Mouse (Mus musculus) cerebellum, adult 9-11 months (tissue): Measurements from ENCODE around the gene Hsd17b7.
A peak's percentile ranks its signal among the peaks of the same experiment; 100 is the strongest.

Source experiments
- DNase-seq: peaks from one replicate; pipeline ENCODE4 v3.0.0; 2022

Hsd17b7 gene

DNA sequence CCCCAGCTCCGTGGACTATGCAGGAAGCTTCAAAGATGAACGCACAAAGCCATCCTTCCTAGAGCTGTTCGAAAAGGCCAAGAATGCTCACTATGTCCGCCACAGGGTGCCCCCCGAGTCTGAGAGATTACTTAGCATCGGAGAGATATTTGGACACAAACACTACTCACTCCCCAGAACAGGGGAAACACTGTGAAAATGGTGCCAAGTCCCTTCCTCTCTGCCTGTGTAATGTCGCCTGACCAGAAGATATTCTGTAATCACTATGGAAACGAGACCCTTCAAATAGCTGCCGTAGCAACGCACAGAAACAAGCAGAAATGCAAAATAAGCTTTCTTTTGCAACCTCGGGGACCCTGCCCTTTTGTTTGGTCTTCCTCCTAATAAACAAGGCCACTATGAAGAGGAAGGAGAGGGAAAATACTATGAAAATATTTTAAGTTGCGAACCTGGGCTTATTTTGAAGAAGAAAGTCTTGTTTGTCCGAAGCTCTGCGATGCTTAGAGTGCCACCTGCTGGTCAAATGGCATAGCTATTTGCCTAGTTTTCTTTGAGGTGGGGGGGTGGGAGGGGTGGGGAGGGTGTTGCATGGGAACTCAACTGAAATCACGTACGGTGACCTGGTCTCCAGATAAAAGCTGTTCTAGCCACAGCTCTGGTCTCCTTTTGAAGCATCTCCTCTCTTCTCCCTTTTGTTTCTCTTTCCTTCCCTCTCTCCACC lies 34.9 kb downstream of the Hsd17b7 start:
- peak; percentile 52 for DNase-seq

GRCm38 (mm10) chr1:169932122-169932746 lies 36.8 kb downstream of the Hsd17b7 start:
- no peak for DNase-seq

GRCm38 (mm10) chr1:169931698-169932097 lies 37.3 kb downstream of the Hsd17b7 start:
- DNase-seq: no peak

GRCm38 (mm10) chr1:169928454-169928971 lies 40.5 kb downstream of the Hsd17b7 start, which contains the start of gene Ccdc190:
Gene Ccdc190 (plus strand): TSS chr1:169928648.
- DNase-seq: peak; percentile 36

DNA sequence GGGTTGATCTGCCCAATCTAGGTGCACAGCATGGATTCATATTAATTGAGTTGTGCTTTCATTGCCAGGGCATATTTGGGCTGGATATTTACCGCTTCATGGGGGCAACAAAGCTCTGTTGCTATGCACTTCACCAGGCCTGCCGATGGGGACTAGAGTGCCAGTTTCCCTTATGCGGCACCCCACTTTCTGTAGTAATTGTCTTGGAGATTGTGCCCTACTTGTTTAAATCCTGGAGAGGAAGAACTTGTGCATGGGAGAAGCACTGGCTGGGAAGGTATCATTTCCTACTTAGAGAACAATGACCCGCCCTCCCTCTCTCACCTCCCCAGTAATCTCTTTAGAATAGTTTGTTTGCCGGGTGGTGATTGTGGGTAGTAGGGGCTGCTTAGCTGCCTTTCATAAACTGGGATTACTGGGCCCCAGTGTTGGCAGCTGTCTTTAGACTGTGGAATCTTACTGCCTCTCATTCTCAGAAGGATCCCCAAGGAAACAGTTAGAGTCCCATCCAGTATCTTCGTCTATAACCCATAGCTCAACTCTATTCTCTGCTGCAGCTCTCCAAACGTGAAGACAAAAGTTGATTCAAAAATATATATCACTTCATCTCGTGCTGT lies 41.2 kb downstream of the Hsd17b7 start:
- DNase-seq: no peak

DNA sequence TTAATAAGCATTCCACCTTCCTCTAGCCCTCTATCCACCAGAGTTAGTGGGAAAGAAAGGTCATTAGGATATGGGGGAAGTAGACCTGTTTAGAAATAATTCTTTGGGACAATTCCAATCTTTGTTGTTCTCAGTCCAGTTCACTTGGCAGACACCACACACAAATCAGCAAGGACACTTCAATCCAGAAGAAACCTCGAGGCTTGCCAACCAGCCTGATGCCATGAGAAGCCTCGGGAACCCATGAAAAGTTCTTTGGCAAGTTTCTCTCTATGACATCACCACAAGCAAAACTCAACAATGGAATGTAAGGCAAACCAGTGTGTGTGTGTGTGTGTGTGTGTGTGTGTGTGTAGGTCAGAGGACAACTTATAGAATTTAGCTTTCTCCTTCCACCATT lies 44.5 kb downstream of the Hsd17b7 start:
- DNase-seq: no peak

DNA sequence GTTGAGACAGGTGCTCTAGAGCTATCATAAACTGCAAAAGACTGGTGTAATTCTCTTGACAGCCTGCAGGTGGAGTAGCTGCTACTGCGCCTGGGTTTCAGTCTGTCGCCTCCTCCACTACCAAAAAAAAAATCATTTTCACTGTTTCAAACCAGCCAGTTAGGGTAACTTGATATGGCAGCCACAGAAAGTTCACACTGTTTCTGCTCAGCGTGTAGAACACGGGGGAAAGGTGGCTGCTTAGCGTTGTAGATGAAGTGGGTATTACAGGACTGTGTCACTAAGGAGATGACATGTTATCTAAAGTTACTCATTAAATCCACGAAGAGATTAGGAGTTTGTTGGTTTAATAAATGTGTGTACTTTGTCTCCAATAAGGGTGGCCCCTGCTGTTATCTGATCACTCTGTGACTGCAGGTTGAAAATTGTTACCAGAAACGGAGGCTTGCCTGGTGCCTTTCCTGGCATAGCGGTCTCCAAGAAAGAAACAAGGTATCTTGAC lies 47.3 kb downstream of the Hsd17b7 start:
- no peak for DNase-seq

- peak; percentile 28 for DNase-seq
Measured at GRCm38 (mm10) chr1:169919211-169919610, 49.8 kb downstream of the Hsd17b7 start.

- DNase-seq: no peak
Measured at GRCm38 (mm10) chr1:169917998-169918397, 51.0 kb downstream of the Hsd17b7 start.

DNA sequence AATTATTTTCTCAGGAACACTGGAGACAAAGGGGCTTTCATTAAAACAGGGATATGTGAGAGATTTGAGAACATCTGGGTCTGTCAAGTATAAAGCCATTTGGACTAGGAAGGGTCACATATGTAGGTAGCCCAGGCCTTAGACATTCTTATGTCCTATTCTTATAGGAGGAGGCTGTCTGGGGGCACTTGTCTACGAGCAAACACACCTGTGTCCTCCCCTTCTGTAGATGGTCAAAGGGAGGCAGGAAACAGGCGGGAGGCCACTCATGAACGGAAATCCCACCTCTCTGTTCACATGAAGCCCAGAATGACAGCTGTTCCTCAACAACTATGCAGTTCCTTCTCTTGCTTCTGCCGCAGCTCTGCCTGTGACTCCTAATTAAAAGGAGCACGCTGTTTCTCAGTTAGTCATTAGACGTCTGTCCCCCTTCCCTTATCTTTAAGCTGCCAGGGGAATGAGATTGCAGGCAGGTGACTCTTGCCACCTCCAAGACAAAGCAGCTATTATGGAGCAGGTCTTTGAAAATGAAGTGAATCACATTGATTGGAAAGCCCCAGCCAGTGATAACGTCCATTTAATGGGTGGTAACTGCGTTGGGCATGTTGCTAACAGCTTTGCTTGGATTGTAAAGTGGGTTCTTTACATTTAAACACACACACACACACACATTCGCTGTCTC lies 51.8 kb downstream of the Hsd17b7 start:
- no peak for DNase-seq

- DNase-seq: no peak
Measured at GRCm38 (mm10) chr1:169916659-169917058, 52.4 kb downstream of the Hsd17b7 start.

DNA sequence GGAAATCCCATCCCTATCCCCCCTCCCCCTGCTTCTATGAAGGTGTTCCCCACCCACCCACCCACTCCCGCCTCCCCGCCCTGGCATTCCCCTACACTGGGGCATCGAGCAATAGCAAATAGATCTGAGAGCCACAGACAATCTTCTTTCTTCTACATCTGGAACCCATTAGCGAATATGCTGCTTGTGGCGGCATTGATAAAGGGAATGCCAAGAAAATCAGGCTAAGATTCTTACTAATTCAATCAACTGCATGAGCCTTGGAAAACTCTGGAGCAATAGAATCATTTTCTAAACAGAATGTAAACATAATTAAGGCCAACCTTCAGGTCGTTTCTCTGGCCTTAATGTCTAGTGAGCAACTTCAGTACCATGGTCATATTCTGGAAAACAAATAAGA lies 57.5 kb downstream of the Hsd17b7 start:
- no peak for DNase-seq

- no peak for DNase-seq
Measured at GRCm38 (mm10) chr1:169910751-169911150, 58.3 kb downstream of the Hsd17b7 start.

DNA sequence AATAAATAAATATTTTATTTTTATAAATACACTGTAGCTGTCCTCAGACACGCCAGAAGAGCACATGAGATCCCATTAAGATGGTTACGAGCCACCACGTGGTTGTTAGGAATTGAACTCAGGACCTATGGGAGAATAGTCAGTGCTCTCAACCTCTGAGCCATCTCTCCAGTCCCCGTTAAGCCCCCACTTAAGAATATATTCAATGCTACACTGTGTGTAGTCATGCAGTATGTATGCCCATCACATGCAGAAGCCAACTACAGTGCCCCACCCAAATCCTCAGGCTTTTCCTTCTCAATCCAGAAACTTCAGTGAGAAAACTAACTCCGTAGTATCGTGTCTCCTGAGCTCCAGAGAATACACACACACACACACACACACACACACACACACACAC lies 59.4 kb downstream of the Hsd17b7 start:
- no peak for DNase-seq

DNA sequence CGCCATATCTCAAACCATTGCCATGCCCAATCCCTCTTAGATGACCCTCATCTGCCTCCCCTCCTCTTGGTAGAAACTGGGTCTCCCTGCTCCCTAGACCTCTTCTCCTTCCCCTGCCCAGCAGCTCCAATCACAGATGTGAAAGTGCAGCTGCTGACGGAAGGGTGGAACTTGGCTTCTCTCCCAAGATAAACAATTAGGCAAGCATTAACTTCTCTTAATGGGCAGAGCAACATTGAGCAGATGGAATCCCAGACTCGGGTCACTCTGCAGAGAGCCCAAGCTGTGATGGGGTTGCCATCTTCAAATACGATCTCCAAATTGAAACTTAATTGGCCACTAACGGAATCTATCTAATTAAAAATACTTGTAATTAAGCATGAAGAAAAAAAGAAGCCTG lies 59.9 kb downstream of the Hsd17b7 start:
- no peak for DNase-seq

DNA sequence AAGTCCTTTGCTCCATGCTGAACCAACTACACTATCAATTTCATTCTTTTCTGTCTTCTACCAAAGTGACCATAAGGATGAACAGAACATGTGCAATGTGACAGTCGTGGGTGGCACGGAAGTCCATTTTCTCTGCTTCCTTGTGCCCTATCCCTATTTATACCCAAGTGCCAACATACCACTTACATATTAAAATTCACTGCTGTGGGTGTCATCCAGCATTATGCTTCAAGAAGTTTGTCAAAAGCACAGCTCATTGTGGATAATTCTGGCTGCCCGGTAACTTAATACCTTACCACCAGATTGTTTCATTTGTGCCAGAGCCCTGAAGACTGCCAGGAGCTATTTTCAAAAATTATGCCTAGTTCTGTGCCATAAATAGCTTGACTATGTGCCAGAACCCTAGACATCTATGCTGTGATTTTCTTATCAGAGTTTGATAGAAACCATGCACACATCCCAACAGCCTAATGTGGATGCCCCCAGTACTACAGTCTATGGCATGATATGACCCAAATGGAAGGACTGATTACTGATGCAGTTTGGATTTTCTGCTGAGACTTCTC lies 68.2 kb downstream of the Hsd17b7 start:
- no peak for DNase-seq
